Mouse (Mus musculus) left cerebral cortex, postnatal 25 days (tissue): ENCODE data around the gene Pdia5. TPM values are rescaled to one million over a fixed set of nuclear protein-coding genes. Genes with fewer than 3 reads are reported as not detected.

Experiments used
- DNase-seq, 2 experiments: peaks; one replicate each; pipeline ENCODE4 v3.0.0; 2022; ENCODE audit warnings: low spot score in 2 of 2, mixed read lengths in 1 of 2
- intact Hi-C: fragments of 180-260 bp; cut with DNase I; formaldehyde crosslinking; loops from one replicate; pipeline ENCODE4 v1.15.1; 2025
- microRNA-seq, 2 experiments: library from miRNA; unstranded; fragments of <30 nt; microRNA quantifications; one replicate each; pipeline ENCODE4 v1.2.0; 2022
- total RNA-seq, 2 experiments: library from RNA; stranded (reverse); gene quantifications; 2 replicates each; pipeline ENCODE4 v1.2.3; 2021

Gene Pdia5
- total RNA-seq, 2 experiments from 2014 or later, result 3.9 to 5.1 TPM

DNA sequence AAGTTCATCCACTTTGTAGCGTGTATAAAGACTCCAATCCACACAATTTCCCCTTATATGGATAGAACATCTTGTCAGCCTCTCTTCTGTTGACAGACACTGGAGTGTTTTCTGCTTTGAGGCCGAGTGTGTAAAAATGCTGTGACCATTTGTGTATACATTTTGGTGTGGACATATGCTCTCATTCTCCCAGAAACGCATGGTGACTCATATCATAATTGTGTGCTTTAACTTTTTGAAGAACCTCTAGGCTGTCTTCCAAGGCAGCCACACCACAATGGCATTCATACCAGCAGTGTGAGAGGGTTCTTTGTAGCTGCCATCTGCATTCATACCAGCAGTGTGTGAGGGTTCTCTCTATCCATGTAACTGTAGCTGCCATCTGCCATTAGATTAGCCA, 105.0 kb downstream of the Pdia5 start:
- intact Hi-C loops, result no loop called here

DNA sequence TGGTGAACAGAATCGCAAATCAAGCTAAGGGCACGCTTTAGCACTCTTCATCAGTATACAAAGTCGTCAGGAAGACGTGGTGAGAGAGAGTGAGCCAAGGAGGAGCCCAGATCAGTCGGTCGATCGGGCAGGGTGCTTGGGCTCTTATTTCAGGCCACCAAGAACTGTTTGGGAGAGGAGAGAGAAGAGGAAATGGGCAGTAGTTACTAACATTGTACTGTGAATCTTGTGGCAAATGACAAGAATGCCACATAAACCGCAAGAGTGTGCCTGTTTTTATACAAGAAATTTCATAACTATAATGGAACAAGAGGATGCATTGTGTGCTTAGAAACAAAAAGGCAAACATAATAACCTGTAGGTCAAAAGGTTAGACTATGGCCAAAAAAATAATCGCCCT, 110.6 kb downstream of the Pdia5 start:
- DNase-seq, result no peak
- intact Hi-C loops, result no loop called here

More for the DNA sequence above, 105.0 kb downstream of the Pdia5 start:
- DNase-seq, result peak in 1 of 2 experiments; percentile 38

DNA sequence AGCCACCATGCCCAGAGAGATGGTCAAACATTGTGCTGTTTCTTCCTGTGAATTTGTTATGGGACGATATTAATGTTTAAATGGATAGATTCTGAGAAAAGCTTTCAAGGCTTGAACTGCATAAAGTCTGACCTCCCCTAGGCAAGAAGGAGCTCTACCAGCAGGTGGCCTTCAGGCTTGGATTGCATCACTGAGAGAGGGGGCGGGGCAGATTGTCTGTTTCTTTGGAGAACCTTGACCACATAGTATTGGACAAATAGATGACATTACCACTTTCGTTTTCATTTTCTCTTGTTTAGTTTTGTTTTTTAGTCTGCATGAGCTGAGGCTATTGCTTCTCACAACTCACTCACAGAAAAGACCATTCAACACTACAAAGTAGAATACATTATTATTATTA, 111.3 kb downstream of the Pdia5 start:
- intact Hi-C loops, result no loop called here
- no peak for DNase-seq

- intact Hi-C loops, result no loop called here
Measured at GRCm38 (mm10) chr16:35364063-35364428, 126.6 kb downstream of the Pdia5 start.

GRCm38 (mm10) chr16:35363150-35364062, 127.3 kb downstream of the Pdia5 start, which contains the start of gene Sec22a:
Gene Sec22a (minus strand): TSS chr16:35363918.
- DNase-seq, result peak; percentile 95 to 96
- intact Hi-C loops, result loop anchor here (2.0 kb wide), 1 partner anchor 173 kb away; no protein-coding TSS in a partner anchor

More at GRCm38 (mm10) chr16:35364063-35364428, 126.6 kb downstream of the Pdia5 start:
- no peak for DNase-seq

GRCm38 (mm10) chr16:35362221-35362620, 128.5 kb downstream of the Pdia5 start:
- DNase-seq, result no peak
- intact Hi-C loops, result loop anchor here (2.0 kb wide), 1 partner anchor 175 kb away; no protein-coding TSS in a partner anchor

- peak; percentile 15 to 18 for DNase-seq
- intact Hi-C loops, result no loop called here
Measured at GRCm38 (mm10) chr16:35360593-35360992, 130.1 kb downstream of the Pdia5 start.

- intact Hi-C loops, result no loop called here
- DNase-seq, result no peak
Measured at GRCm38 (mm10) chr16:35357449-35357848, 133.2 kb downstream of the Pdia5 start.

Small RNAs within 50 kb of the gene (microRNA-seq; reads per million reads assigned to microRNA genes)
- gene Gm25548, result 0 reads per million in 2 experiments

Other genes with a start within 250 kb of the Pdia5 start
- gene Sec22a, start 127.0 kb downstream of the Pdia5 start, total RNA-seq, result 10 to 100 TPM; 15.7 to 15.8 TPM
- 10 to 100 TPM; 14.0 to 18.1 TPM for gene Sema5b, start 50.3 kb upstream of the Pdia5 start, total RNA-seq